Mouse (Mus musculus) urinary bladder, adult 2 months (tissue): ENCODE results near the gene Gm527. TPM values are rescaled to one million over a fixed set of nuclear protein-coding genes. Genes with fewer than 3 reads are reported as not detected.

Source experiments
- polyA plus RNA-seq: library from polyadenylated mRNA; depleted of rRNA; stranded (reverse); fragments of >200 nt; gene quantifications from 2 replicates; pipeline ENCODE4 v1.2.3, GENCODE M21; 2012; rRNA removed

The Gm527 gene
- polyA plus RNA-seq, 1 experiment, result 7.6 TPM

Other genes starting within 250 kb of the Gm527 start
- gene Klhl28, start 47.6 kb downstream of the Gm527 start, polyA plus RNA-seq, result 5.7 and 6.2 TPM in 2 replicates
- gene Togaram1, start 47.9 kb downstream of the Gm527 start, polyA plus RNA-seq, result 14.6 and 15.1 TPM in 2 replicates
- gene Prpf39, start 118.4 kb downstream of the Gm527 start, polyA plus RNA-seq, result 37.3 and 37.8 TPM in 2 replicates
- 81.6 and 84.6 TPM in 2 replicates for gene Fkbp3, start 156.1 kb downstream of the Gm527 start, polyA plus RNA-seq
- gene Fancm, start 157.7 kb downstream of the Gm527 start, polyA plus RNA-seq, result 2.5 and 3.1 TPM in 2 replicates